ENCODE assay signal across 8 mouse cellular contexts in the genomic region with DNA sequence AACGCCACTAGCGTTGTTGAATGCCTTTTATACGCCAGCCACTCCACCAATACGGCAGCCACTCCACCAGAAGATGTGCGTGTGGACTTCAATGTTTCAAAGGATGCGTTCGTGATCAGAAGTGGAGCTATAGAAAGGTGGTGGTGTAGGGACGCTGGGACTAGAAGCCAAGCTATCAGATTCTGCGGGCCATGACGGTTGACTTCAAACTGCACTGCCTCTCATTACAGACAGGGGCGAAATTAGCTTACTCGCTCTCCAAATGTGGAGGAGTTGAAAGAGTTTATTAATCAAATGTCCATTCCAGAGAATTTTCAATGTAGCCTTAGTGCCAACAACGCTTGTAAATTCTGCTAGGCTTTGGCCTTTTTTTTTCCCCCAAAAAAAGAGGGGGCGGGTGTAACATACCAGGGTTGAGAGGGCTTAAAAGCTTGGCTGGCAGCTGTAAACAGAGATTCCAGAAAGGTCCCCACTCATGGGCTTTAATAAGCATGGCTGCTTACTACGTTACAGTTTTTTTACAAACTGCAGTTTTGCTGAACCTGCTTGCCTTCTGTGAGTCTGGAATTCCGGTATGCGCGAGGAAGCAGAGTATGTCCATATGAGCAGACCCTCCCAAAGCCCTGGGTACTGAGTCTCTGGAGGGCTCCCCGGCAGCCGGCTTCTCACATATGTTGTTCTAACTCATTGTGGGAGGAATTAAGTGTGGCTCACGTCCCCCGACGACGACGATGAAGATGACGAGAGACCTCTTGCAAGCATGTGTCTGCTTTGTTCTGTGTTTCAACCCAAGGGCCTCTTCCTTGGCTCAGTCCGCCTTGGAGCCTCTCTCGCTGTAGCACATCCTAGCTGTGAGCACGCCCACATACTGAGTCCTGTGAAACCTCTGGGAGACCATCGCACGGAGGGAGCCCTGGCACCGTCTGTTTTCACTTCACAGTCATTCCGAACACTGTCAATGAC.
DNase-seq lines count a peak whose midpoint lies in the region; ATAC-seq lines count a peak whose summit lies in the region.

No protein-coding gene starts in this region.

- DNase-seq in adrenal gland, postnatal 36 days = peak; percentile 17 to 18
- DNase-seq in adrenal gland, postnatal 4 days (ENCODE audit: low spot score in 2 of 2) = no peak
- no peak for DNase-seq in midbrain, embryonic 10.5 days (ENCODE audit: low spot score)
- DNase-seq in midbrain, embryonic 11.5 days (ENCODE audit: low spot score, missing footprints) = no peak
- peak; percentile 13 to 25 for DNase-seq in heart, postnatal 14 days
- no peak for DNase-seq in T-cell, adult 2 months (ENCODE audit: low spot score)
- no peak for DNase-seq in ovary, adult 18-20 months (ENCODE audit: low spot score)

- H3K27ac ChIP-seq in midbrain, embryonic 10.5 days (replicated peaks) = 0 out of 2 replicates have a peak overlapping the region, but pooled peaks have one; percentile 33
- no peak overlapping the region for H3K27ac ChIP-seq in midbrain, embryonic 11.5 days (ENCODE audit: low read depth, low read length)
- 0 out of 2 replicates have a peak overlapping the region, but pooled peaks have one; percentile 22 for H3K27ac ChIP-seq in midbrain, embryonic 16.5 days (ENCODE audit: low read length)

- no peaks in the 10 kb centered on the region for H3K27me3 ChIP-seq in midbrain, embryonic 10.5 days (ENCODE audit: low read depth, poor library complexity, severe bottlenecking)
- H3K27me3 ChIP-seq in midbrain, embryonic 11.5 days (ENCODE audit: control insufficient read depth, insufficient read depth, low read length) = peaks cover 2% of the 10 kb centered on the region; the same call in 1 of the 2 replicates
- H3K27me3 ChIP-seq in midbrain, embryonic 16.5 days (ENCODE audit: control insufficient read depth, insufficient read depth, low read depth, low read length) = no peaks in the 10 kb centered on the region

- H3K9me3 ChIP-seq in midbrain, embryonic 10.5 days (replicated peaks) = no peaks in the 10 kb centered on the region
- H3K9me3 ChIP-seq in midbrain, embryonic 11.5 days (ENCODE audit: control insufficient read depth, low read length) = no peaks in the 10 kb centered on the region
- no peaks in the 10 kb centered on the region for H3K9me3 ChIP-seq in midbrain, embryonic 16.5 days (replicated peaks; ENCODE audit: control insufficient read depth, low read length, poor library complexity, severe bottlenecking)

- intact Hi-C loops in heart, postnatal 14 days (cut with DNase I) = no loop called here

- H3K9ac ChIP-seq in midbrain, embryonic 11.5 days (ENCODE audit: low read length) = no peak overlapping the region
- no peak overlapping the region for H3K9ac ChIP-seq in midbrain, embryonic 16.5 days (ENCODE audit: low read depth, low read length)

- peaks cover 40% of the 10 kb centered on the region for H3K4me1 ChIP-seq in midbrain, embryonic 10.5 days
- peaks cover 12% of the 10 kb centered on the region for H3K4me1 ChIP-seq in midbrain, embryonic 11.5 days (ENCODE audit: control insufficient read depth, insufficient read depth, low read length)
- H3K4me1 ChIP-seq in midbrain, embryonic 16.5 days (ENCODE audit: control insufficient read depth, insufficient read depth, low read length) = peaks cover 12% of the 10 kb centered on the region; the same call in 1 of the 2 replicates

- no peak overlapping the region for H3K4me2 ChIP-seq in midbrain, embryonic 11.5 days
- 0 out of 2 replicates have a peak overlapping the region, but pooled peaks have one; percentile 3 for H3K4me2 ChIP-seq in midbrain, embryonic 16.5 days (ENCODE audit: low read length)

- ATAC-seq in midbrain, embryonic 11.5 days (ENCODE audit: low FRiP score) = no peak
- ATAC-seq in midbrain, embryonic 16.5 days = peak; percentile 54; the same call in 1 of the 2 replicates

- peaks cover 31% of the 10 kb centered on the region for H3K36me3 ChIP-seq in midbrain, embryonic 10.5 days
- H3K36me3 ChIP-seq in midbrain, embryonic 11.5 days (ENCODE audit: control insufficient read depth, insufficient read depth, low read length) = no peaks in the 10 kb centered on the region; the same call in 1 of the 2 replicates
- no peaks in the 10 kb centered on the region for H3K36me3 ChIP-seq in midbrain, embryonic 16.5 days (ENCODE audit: control insufficient read depth, insufficient read depth, low read length)

- H3K4me3 ChIP-seq in midbrain, embryonic 10.5 days = no peak overlapping the region
- H3K4me3 ChIP-seq in midbrain, embryonic 11.5 days (ENCODE audit: low read depth, low read length) = no peak overlapping the region
- H3K4me3 ChIP-seq in midbrain, embryonic 16.5 days (ENCODE audit: low read depth, low read length) = no peak overlapping the region

- 80% methylated on average over 33 of the region's 33 CpGs for WGBS in midbrain, embryonic 10.5 days
- 84% methylated on average over 33 of the region's 33 CpGs for whole genome bisulfite sequencing in midbrain, embryonic 11.5 days
- 67% methylated on average over 33 of the region's 33 CpGs for WGBS in midbrain, embryonic 16.5 days

Comparison
In these comparisons a context has a peak if more than half of its experiments do, and no peak if none do; other contexts are left out.
1. DNase-seq: peak in adrenal gland, postnatal 36 days (2 of 2) and heart, postnatal 14 days (2 of 2); none in adrenal gland, postnatal 4 days (0 of 2), midbrain, embryonic 10.5 days (single experiment), midbrain, embryonic 11.5 days (single experiment), T-cell, adult 2 months (single experiment) and ovary, adult 18-20 months (single experiment).